Mouse (Mus musculus) heart, embryonic 13.5 days (tissue): Measurements from ENCODE around the gene A930017K11Rik. TPM values are rescaled to one million over a fixed set of nuclear protein-coding genes. Genes with fewer than 3 reads are reported as not detected.

Experiments
- ATAC-seq: fragments of 200-750 bp; cut with Nextera tagmentation; 2 replicates; pipeline ENCODE4 v1.8.0; 2017; ENCODE audit warnings: moderate TSS enrichment; ENCODE audit not compliant: insufficient number of reproducible peaks, low FRiP score, low TSS enrichment; ENCODE audit errors: extremely low read depth
- H3K27ac ChIP-seq: fragments of 300-500 bp; sonication (generic); replicated peaks from 2 replicates; pipeline ENCODE4 v1.5.1; 2015; ENCODE audit warnings: moderate library complexity, mild to moderate bottlenecking, inconsistent platforms
- H3K27me3 ChIP-seq: fragments of 300-500 bp; sonication (generic); replicated peaks from 2 replicates; pipeline ENCODE4 v1.6.1; 2015; ENCODE audit warnings: mild to moderate bottlenecking, inconsistent platforms
- H3K36me3 ChIP-seq: fragments of 300-500 bp; sonication (generic); 2 replicates; pipeline ENCODE4 v1.6.1; 2015; ENCODE audit warnings: mild to moderate bottlenecking, inconsistent platforms
- H3K4me1 ChIP-seq: fragments of 300-500 bp; sonication (generic); 2 replicates; pipeline ENCODE4 v1.6.1; 2015; ENCODE audit warnings: inconsistent platforms
- H3K4me2 ChIP-seq: fragments of 300-500 bp; sonication (generic); 2 replicates; pipeline ENCODE4 v1.6.1; 2015; ENCODE audit warnings: inconsistent platforms, mild to moderate bottlenecking, moderate library complexity
- H3K4me3 ChIP-seq: fragments of 300-500 bp; sonication (generic); 2 replicates; pipeline ENCODE4 v1.5.1; 2015; ENCODE audit warnings: moderate library complexity, mild to moderate bottlenecking, inconsistent platforms
- H3K9ac ChIP-seq: fragments of 300-500 bp; sonication (generic); 2 replicates; pipeline ENCODE4 v1.6.1; 2015; ENCODE audit warnings: inconsistent platforms, mild to moderate bottlenecking, moderate library complexity
- H3K9me3 ChIP-seq: fragments of 300-500 bp; sonication (generic); 2 replicates; pipeline ENCODE4 v1.6.1; 2016; ENCODE audit warnings: inconsistent platforms
- WGBS: fragments of 180-500 bp; shearing (Covaris S2); methylation state at CpG from one replicate; pipeline ENCODE4 v1.1.7; 2015; ENCODE audit warnings: mixed read lengths; 5-methylcytosine and 5-hydroxymethylcytosine counted together
- polyA plus RNA-seq: library from polyadenylated mRNA; unstranded; fragments of >200 nt; fragmentation: Nextera tagmentation; extraction: Ambion mirVana; gene quantifications from 2 replicates; pipeline ENCODE4 v1.2.1, GENCODE M21; 2015

Gene A930017K11Rik
- polyA plus RNA-seq, 1 experiment from 2014 or later = 0.15 TPM

DNA sequence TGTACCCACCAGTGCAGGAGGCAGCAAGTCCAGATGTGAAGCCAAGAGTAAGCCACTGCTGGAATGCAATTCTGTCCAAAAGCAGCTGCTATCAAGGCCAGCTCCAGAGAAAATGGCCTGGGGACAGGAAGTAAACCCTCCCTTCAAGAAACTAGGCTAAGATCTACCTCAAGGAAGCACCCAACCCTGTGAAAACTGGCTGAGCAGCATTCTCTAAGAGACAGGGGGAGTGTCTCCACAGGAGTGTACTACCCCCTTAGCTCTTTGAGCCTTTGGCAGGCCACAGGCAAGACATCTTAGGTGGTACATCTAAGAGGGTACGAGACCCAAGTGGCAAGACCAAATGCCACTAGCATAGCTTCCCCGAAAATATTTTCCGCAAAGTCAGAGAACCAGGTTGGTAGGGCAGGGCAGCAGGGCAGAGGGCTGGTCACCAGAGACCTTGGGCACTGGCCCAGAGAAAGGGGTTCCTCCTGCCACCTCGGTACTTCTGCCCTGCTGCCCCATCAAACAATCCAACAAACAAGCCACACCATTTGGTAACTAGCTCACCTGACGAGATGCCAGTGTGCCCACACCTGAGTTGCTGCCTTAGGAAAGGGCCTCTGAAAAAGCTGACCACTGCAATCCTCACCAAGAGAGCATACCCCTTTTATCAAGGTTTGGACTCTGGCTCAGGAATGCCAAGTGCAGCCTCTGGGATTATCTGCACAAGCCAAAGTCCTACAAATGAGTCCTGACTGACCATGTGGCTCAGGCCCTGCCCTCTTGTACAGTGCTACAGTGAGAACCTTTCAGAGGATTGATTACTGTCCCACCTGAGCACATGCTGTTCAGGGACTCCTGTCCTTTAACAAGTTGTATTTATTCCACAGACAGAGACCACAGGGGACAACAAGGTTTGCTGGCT lies 27.7 kb upstream of the A930017K11Rik start:
- Histone ChIP-seq H3K9ac (no peak overlapping the region; the same call in 1 of the 2 replicates), H3K9me3 (no peaks in the 10 kb centered on the region), H3K27me3 (no peaks in the 10 kb centered on the region), H3K4me1 (peaks cover 33% of the 10 kb centered on the region), H3K4me3 (no peak overlapping the region), H3K36me3 (no peaks in the 10 kb centered on the region), H3K4me2 (no peak overlapping the region), H3K27ac (no peak overlapping the region)
- no peak for ATAC-seq
- WGBS = 87% methylated on average over 5 of the region's 5 CpGs

DNA sequence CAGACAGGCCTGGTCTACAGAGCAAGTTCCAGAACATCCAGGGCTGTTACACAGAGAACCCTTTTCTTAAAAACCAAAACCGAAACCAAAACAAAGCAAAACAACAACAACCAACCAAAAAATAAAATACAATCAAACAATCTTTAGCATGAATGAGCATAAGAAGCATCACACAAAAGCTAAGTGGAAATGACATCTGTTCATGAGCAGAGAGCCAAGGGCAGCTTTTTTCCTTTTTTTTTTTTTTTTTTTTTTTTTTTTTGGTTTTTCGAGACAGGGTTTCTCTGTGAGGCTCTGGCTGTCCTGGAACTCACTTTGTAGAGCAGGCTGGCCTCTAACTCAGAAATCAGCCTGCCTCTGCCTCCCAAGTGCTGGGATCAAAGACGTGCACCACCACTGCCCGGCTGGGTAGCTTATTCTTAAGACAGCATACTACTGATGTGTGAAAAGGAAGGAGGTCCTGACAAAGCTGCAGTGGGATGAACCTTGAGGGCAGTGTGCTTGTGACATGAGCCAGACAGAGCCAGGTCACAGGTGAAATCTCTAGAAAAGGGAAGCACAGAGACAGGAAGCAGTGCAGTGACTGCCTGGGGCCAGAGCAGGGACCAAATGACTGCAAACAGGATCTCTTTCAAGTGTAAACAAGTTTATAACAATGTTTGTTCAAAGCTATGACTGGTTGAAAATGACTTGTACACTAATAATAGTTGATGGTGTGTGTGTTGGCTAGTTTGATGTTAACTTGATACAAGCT lies 18.8 kb upstream of the A930017K11Rik start:
- H3K4me1 ChIP-seq = peaks cover 21% of the 10 kb centered on the region
- H3K36me3 ChIP-seq = peaks cover 6% of the 10 kb centered on the region; the same call in 1 of the 2 replicates
- no peak for ATAC-seq
- H3K4me2 ChIP-seq = no peak overlapping the region
- H3K27me3 ChIP-seq = no peaks in the 10 kb centered on the region
- no peak overlapping the region for H3K4me3 ChIP-seq
- no peak overlapping the region for H3K27ac ChIP-seq
- 82% methylated on average over 4 of the region's 4 CpGs for WGBS
- no peak overlapping the region for H3K9ac ChIP-seq
- no peaks in the 10 kb centered on the region for H3K9me3 ChIP-seq

- ATAC-seq = no peak
- Histone ChIP-seq H3K4me2 (no peak overlapping the region), H3K9ac (no peak overlapping the region), H3K9me3 (no peaks in the 10 kb centered on the region), H3K4me1 (peaks cover 21% of the 10 kb centered on the region), H3K27ac (no peak overlapping the region), H3K36me3 (peaks cover 6% of the 10 kb centered on the region; the same call in 1 of the 2 replicates), H3K27me3 (no peaks in the 10 kb centered on the region), H3K4me3 (no peak overlapping the region)
- WGBS = 94% methylated on average over 9 of the region's 9 CpGs
Observed at GRCm38 (mm10) chr17:25970448-25970847, 18.1 kb upstream of the A930017K11Rik start.

- 0 out of 2 replicates have a peak overlapping the region, but pooled peaks have one; percentile 28 for H3K9ac ChIP-seq
- 58% methylated on average over 1 of the region's 1 CpGs for WGBS
- no peak for ATAC-seq
- peak overlapping the region; percentile 66; the same call in 1 of the 2 replicates for H3K27ac ChIP-seq
- no peak overlapping the region for H3K4me2 ChIP-seq
- no peaks in the 10 kb centered on the region for H3K27me3 ChIP-seq
- no peaks in the 10 kb centered on the region for H3K9me3 ChIP-seq
- H3K36me3 ChIP-seq = peaks cover 25% of the 10 kb centered on the region
- peaks cover 21% of the 10 kb centered on the region for H3K4me1 ChIP-seq
- no peak overlapping the region for H3K4me3 ChIP-seq
Observed at GRCm38 (mm10) chr17:25968176-25968575, 15.8 kb upstream of the A930017K11Rik start.

DNA sequence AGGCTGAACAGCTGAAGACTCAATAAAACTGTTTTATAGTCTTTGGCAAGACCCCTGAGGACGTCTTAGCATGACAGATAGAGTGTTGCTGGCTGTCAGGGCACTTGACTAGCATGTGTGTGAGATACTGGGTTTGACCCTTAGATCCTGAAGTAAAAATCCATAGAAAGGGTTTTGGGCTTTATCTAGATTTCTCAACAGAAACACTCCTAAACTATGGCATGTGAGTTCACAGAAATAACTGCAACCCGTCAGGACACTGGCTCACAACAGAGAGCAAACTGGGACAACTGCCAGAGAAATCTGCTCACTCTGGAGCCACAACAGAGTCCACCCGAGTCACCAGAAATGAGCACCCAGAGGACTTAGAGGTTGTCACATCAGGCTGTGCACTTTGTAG lies 15.3 kb upstream of the A930017K11Rik start:
- peaks cover 28% of the 10 kb centered on the region for H3K36me3 ChIP-seq
- H3K4me2 ChIP-seq = no peak overlapping the region
- peak overlapping the region; percentile 66 for H3K27ac ChIP-seq
- no peaks in the 10 kb centered on the region for H3K9me3 ChIP-seq
- H3K4me3 ChIP-seq = no peak overlapping the region
- H3K4me1 ChIP-seq = peaks cover 18% of the 10 kb centered on the region
- 0 out of 2 replicates have a peak overlapping the region, but pooled peaks have one; percentile 28 for H3K9ac ChIP-seq
- no peak for ATAC-seq
- 31% methylated on average over 3 of the region's 3 CpGs for WGBS
- no peaks in the 10 kb centered on the region for H3K27me3 ChIP-seq

DNA sequence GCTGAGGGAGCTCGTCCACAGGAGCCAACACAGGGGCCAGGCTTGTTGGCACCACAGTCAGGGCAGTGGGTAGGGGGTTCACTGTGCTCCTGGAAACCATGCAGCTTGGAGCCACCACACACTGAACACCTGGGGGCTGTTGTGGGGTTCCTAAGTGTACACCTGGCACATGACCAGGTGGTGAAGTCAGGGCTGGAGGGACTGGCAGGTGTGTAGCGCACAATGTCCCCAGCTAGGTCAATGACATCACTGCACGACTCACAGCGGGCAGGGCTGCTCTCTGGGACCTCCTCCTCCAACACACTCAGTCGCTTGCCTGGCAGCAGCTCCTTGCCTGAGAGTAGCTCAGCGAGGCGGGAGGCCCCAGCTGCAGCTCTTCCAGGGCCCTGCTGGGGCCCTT lies 11.9 kb upstream of the A930017K11Rik start:
- Histone ChIP-seq H3K27me3 (no peaks in the 10 kb centered on the region), H3K27ac (no peak overlapping the region), H3K4me2 (no peak overlapping the region), H3K36me3 (peaks cover 51% of the 10 kb centered on the region), H3K9me3 (no peaks in the 10 kb centered on the region), H3K9ac (no peak overlapping the region), H3K4me3 (no peak overlapping the region), H3K4me1 (peaks cover 18% of the 10 kb centered on the region)
- ATAC-seq = no peak
- 82% methylated on average over 7 of the region's 7 CpGs for WGBS

GRCm38 (mm10) chr17:25962413-25962905 lies 10.1 kb upstream of the A930017K11Rik start:
- ATAC-seq = no peak
- Histone ChIP-seq H3K36me3 (peaks cover 69% of the 10 kb centered on the region), H3K9ac (no peak overlapping the region), H3K27ac (no peak overlapping the region), H3K9me3 (no peaks in the 10 kb centered on the region), H3K4me1 (peaks cover 5% of the 10 kb centered on the region), H3K4me3 (no peak overlapping the region), H3K27me3 (no peaks in the 10 kb centered on the region), H3K4me2 (no peak overlapping the region)
- WGBS = 88% methylated on average over 7 of the region's 7 CpGs

GRCm38 (mm10) chr17:25961566-25961965 lies 9.2 kb upstream of the A930017K11Rik start:
- Histone ChIP-seq H3K27ac (no peak overlapping the region), H3K4me2 (no peak overlapping the region), H3K36me3 (peaks cover 71% of the 10 kb centered on the region), H3K4me3 (no peak overlapping the region), H3K27me3 (no peaks in the 10 kb centered on the region), H3K9me3 (no peaks in the 10 kb centered on the region), H3K4me1 (no peaks in the 10 kb centered on the region), H3K9ac (no peak overlapping the region)
- WGBS = 82% methylated on average over 5 of the region's 5 CpGs
- ATAC-seq = no peak

DNA sequence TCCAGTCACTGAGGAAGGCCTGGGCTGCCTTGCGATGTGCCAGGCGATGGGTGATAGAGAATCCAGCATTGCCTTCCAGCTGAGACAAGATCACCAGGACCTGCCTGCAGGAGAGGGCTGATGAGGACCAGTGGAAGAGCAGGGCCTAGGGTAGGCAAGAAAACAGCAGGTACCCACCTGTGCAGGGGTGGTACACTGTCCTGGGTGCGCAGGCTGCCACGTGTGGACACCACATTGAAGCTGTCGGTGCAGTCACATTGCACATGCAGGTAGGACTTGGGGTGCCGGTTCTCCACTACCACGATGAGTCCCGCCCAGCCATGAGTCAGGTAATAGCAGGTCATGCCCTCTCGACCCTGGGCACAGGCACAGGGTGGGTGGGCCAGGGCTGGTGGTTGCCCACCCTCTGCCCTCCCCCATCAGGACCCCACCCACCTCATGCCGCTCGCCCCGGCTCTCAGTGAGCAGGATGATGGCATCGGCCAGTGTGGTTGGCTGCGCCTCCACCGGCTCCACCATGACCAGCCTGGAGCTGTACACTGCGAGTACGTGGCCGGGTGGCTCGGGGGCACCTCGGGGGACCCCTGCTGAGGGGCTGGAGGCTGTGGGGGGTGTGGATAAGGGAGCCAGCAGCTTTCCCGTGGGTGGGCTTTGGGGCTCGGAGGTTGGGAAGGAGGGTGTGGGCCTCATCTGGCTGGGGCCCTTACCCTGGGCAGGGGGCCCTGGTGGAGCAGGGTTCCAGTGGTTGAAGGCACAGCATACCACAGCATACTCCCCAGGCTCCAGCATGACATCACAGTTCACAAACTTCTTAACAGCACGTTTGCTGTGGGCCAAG lies 7.5 kb upstream of the A930017K11Rik start:
- H3K36me3 ChIP-seq = peaks cover 66% of the 10 kb centered on the region
- H3K27ac ChIP-seq = no peak overlapping the region
- ATAC-seq = no peak
- no peaks in the 10 kb centered on the region for H3K27me3 ChIP-seq
- H3K9me3 ChIP-seq = no peaks in the 10 kb centered on the region
- no peak overlapping the region for H3K4me3 ChIP-seq
- 90% methylated on average over 23 of the region's 23 CpGs for WGBS
- H3K4me1 ChIP-seq = no peaks in the 10 kb centered on the region
- no peak overlapping the region for H3K4me2 ChIP-seq
- no peak overlapping the region for H3K9ac ChIP-seq

DNA sequence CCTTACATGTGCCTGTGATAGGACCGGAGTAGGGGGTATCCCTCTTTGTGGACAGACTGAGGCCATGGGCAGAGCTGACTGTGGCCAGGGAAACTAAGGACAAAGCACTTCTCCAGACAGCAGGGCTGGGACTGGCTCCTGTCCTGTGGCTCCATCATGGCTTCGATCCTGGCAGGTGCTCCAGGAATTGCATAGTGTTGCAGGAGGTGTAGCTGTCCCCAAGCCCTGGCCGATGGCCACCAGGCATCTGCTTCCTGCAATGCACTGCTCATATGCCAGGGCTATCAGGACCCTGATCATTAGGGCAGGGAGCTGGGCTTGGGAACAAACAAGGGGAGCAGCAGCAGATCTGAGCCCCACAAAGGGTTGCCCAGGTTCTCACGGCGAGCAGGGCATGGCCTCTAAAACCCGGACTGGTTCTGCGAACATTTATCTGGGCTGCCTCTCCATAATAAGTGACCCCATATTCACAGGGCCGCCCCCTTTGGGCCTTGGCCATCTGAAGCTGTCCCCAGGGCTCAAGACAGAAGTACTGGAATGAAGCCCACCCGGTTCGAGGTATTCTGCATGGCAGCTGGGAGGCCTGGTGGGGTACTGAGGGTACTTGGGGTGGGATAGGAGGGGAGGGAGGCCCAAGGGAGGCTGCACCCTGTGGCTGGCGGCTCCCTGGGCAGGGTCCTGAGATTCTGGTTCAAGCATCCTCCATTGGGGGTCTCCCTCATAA lies 6.6 kb upstream of the A930017K11Rik start:
- H3K9ac ChIP-seq = no peak overlapping the region
- 86% methylated on average over 11 of the region's 11 CpGs for WGBS
- H3K27ac ChIP-seq = no peak overlapping the region
- no peak for ATAC-seq
- no peaks in the 10 kb centered on the region for H3K4me1 ChIP-seq
- peaks cover 61% of the 10 kb centered on the region for H3K36me3 ChIP-seq
- H3K27me3 ChIP-seq = peaks cover 4% of the 10 kb centered on the region
- H3K4me3 ChIP-seq = no peak overlapping the region
- H3K9me3 ChIP-seq = no peaks in the 10 kb centered on the region
- no peak overlapping the region for H3K4me2 ChIP-seq
